In genomic region chr2:48895186-48895585, GRCm38 (mm10) we compare ENCODE assay signal across 22 mouse cellular contexts. TPM values are rescaled to one million over a fixed set of nuclear protein-coding genes. Genes with fewer than 3 reads are reported as not detected.
DNase-seq lines count a peak whose midpoint lies in the region; ATAC-seq and TF ChIP-seq lines count a peak whose summit lies in the region.
"Had no signal": no experiment of that assay in that cellular context is flagged by ENCODE, and none has a peak within 500 bp of the region (broad histone marks: within the 10 kb centered on the region; RNA-seq: fewer than 3 reads in every experiment).

No protein-coding gene starts in this region.

- no peak for TF ChIP-seq POLR2A in CH12.LX (IDR thresholded peaks at IDR 0.05; ENCODE audit: low read depth, low read length)

- dilution Hi-C loops in CH12.LX (cut with MboI; ENCODE audit: extremely low pct_ligation_motif_present, extremely low pct_unique_long_range_greater_than_20kb, low sequenced_read_pairs): no loop called here

- in situ Hi-C loops in CH12.LX (cut with MboI; ENCODE audit: low pct_ligation_motif_present, low pct_unique_long_range_greater_than_20kb, low sequenced_read_pairs) (loop anchor here (25.0 kb wide), 2 partner anchors 883 to 1408 kb away; no protein-coding TSS in a partner anchor), ES-E14 (cut with MboI; ENCODE audit: low sequenced_read_pairs in 2 of 2, unreplicated experiment in 2 of 2) (loop anchor here (25.0 kb wide), 3 partner anchors 1108 to 1408 kb away; no protein-coding TSS in a partner anchor)

- H3K9ac ChIP-seq in hindbrain, embryonic 15.5 days: no peak overlapping the region
- no peak overlapping the region for H3K9ac ChIP-seq in hindbrain, postnatal 0 days (replicated peaks; ENCODE audit: low read length)
- H3K9ac ChIP-seq in CH12.LX (ENCODE audit: insufficient read depth, low read depth) (no peak overlapping the region), ES-E14 (ENCODE audit: insufficient read depth, low read depth, low read length, poor library complexity, severe bottlenecking) (no peak overlapping the region)
- H3K9ac ChIP-seq: embryonic facial prominence, embryonic 13.5 days; embryonic facial prominence, embryonic 15.5 days; forebrain, embryonic 13.5 days had no signal

- no peaks in the 10 kb centered on the region for H3K9me3 ChIP-seq in hindbrain, embryonic 15.5 days
- no peaks in the 10 kb centered on the region for H3K9me3 ChIP-seq in hindbrain, postnatal 0 days (ENCODE audit: low read length)
- H3K9me3 ChIP-seq in CH12.LX (replicated peaks; ENCODE audit: low read length): no peaks in the 10 kb centered on the region
- no peaks in the 10 kb centered on the region for H3K9me3 ChIP-seq in ES-E14 (ENCODE audit: control insufficient read depth, insufficient read depth, low read depth, low read length)
- H3K9me3 ChIP-seq: embryonic facial prominence, embryonic 13.5 days; embryonic facial prominence, embryonic 15.5 days; forebrain, embryonic 13.5 days had no signal

- H3K36me3 ChIP-seq in hindbrain, embryonic 15.5 days: peaks cover 35% of the 10 kb centered on the region
- no peaks in the 10 kb centered on the region for H3K36me3 ChIP-seq in hindbrain, postnatal 0 days (ENCODE audit: insufficient read depth, low read length)
- H3K36me3 ChIP-seq in CH12.LX (replicated peaks in 1 of 2; ENCODE audit: control insufficient read depth in 1 of 2, insufficient read depth in 1 of 2, low read length in 1 of 2): peaks cover 6 to 28% of the 10 kb centered on the region in 2 experiments
- H3K36me3 ChIP-seq in ES-E14 (ENCODE audit: control insufficient read depth, insufficient read depth, low read length, poor library complexity, severe bottlenecking): no peaks in the 10 kb centered on the region; the same call in 1 of the 2 replicates

- no peak for TF ChIP-seq RAD21 in CH12.LX (IDR thresholded peaks at IDR 0.05; ENCODE audit: low read depth, low read length)

- no peak for TF ChIP-seq EP300 in CH12.LX (IDR thresholded peaks at IDR 0.05; ENCODE audit: low read length)

- TF ChIP-seq CTCF in hindbrain, postnatal 0 days (IDR thresholded peaks at IDR 0.05; ENCODE audit: low read depth): no peak
- no peak for TF ChIP-seq CTCF in CH12.LX (conservative IDR thresholded peaks at IDR 0.05 in 1 of 2, IDR thresholded peaks at IDR 0.05 in 1 of 2; ENCODE audit: low read depth in 2 of 2, low read length in 2 of 2)

- 94% methylated on average over 3 of the region's 3 CpGs for whole genome bisulfite sequencing in hindbrain, embryonic 15.5 days
- WGBS in hindbrain, postnatal 0 days: 92% methylated on average over 3 of the region's 3 CpGs

- DNase-seq in hindbrain, postnatal 0 days (ENCODE audit: low spot score): no peak
- DNase-seq in CH12.LX (ENCODE audit: extremely low read depth) (no peak), ES-E14 (ENCODE audit: low read depth, low spot score) (no peak)
- no peak for DNase-seq in layer of hippocampus, postnatal 10 days (ENCODE audit: low spot score in 2 of 2)
- no peak for DNase-seq in cerebellum, adult 9-11 months
- DNase-seq: adrenal gland, adult 8-10 months; adrenal gland, postnatal 14 days; adrenal gland, postnatal 36 days; cerebellum, adult 11-12 months; cerebellum, adult 2 months; cerebellum, adult 9-10 months; cerebellum, postnatal 14 days; cerebellum, postnatal 36 days; embryo, embryonic 11 days had no signal

- no peaks in the 10 kb centered on the region for H3K79me2 ChIP-seq in CH12.LX (replicated peaks; ENCODE audit: control insufficient read depth, extremely low read depth, insufficient read depth, poor library complexity, severe bottlenecking)

- no peak overlapping the region for H3K4me3 ChIP-seq in hindbrain, embryonic 15.5 days
- no peak overlapping the region for H3K4me3 ChIP-seq in hindbrain, postnatal 0 days (ENCODE audit: low read length)
- H3K4me3 ChIP-seq in CH12.LX (replicated peaks in 1 of 3; ENCODE audit: low read depth in 2 of 3, low read length in 2 of 3, poor library complexity in 1 of 3) (no peak overlapping the region), ES-E14 (ENCODE audit: insufficient read depth in 1 of 2, low read depth in 1 of 2, low read length in 2 of 2, poor library complexity in 1 of 2, severe bottlenecking in 1 of 2) (no peak overlapping the region)
- H3K4me3 ChIP-seq: embryonic facial prominence, embryonic 13.5 days; embryonic facial prominence, embryonic 15.5 days; erythroblast, embryonic 14.5 days; forebrain, embryonic 13.5 days had no signal

- peak; percentile 24; the same call in 1 of the 2 replicates for ATAC-seq in hindbrain, embryonic 15.5 days (ENCODE audit: low FRiP score, low read depth)
- ATAC-seq in hindbrain, postnatal 0 days: no peak
- ATAC-seq: activated CD4-positive, CD25-positive, alpha-beta regulatory T cell, adult 4 months; forebrain, embryonic 13.5 days; forebrain, embryonic 16.5 days; Patski had no signal

- no peak overlapping the region for H3K4me2 ChIP-seq in hindbrain, embryonic 15.5 days
- H3K4me2 ChIP-seq in hindbrain, postnatal 0 days (ENCODE audit: low read depth, low read length): no peak overlapping the region
- H3K4me2 ChIP-seq in CH12.LX (ENCODE audit: insufficient read depth, low read depth, poor library complexity, severe bottlenecking): no peak overlapping the region
- H3K4me2 ChIP-seq: embryonic facial prominence, embryonic 13.5 days; embryonic facial prominence, embryonic 15.5 days; forebrain, embryonic 13.5 days had no signal

- H3K27ac ChIP-seq in hindbrain, embryonic 15.5 days (replicated peaks): no peak overlapping the region
- no peak overlapping the region for H3K27ac ChIP-seq in hindbrain, postnatal 0 days
- no peak overlapping the region for H3K27ac ChIP-seq in CH12.LX (ENCODE audit: insufficient read depth, low read depth)
- no peak overlapping the region for H3K27ac ChIP-seq in ES-E14 (ENCODE audit: insufficient read depth, low read depth, low read length, poor library complexity, severe bottlenecking)
- H3K27ac ChIP-seq: embryonic facial prominence, embryonic 13.5 days; embryonic facial prominence, embryonic 15.5 days; forebrain, embryonic 13.5 days had no signal

- no peaks in the 10 kb centered on the region for H3K4me1 ChIP-seq in hindbrain, embryonic 15.5 days (replicated peaks)
- H3K4me1 ChIP-seq in hindbrain, postnatal 0 days (ENCODE audit: insufficient read depth, low read length): no peaks in the 10 kb centered on the region
- H3K4me1 ChIP-seq in CH12.LX (ENCODE audit: control insufficient read depth in 1 of 2, insufficient read depth in 2 of 2) (no peaks in the 10 kb centered on the region), ES-E14 (ENCODE audit: control insufficient read depth in 2 of 2, insufficient read depth in 2 of 2, low read length in 2 of 2, poor library complexity in 1 of 2) (no peaks in the 10 kb centered on the region)
- H3K4me1 ChIP-seq: embryonic facial prominence, embryonic 13.5 days; embryonic facial prominence, embryonic 15.5 days; forebrain, embryonic 13.5 days had no signal

- no peaks in the 10 kb centered on the region for H3K27me3 ChIP-seq in hindbrain, embryonic 15.5 days
- H3K27me3 ChIP-seq in hindbrain, postnatal 0 days (ENCODE audit: insufficient read depth, low read length): no peaks in the 10 kb centered on the region
- no peaks in the 10 kb centered on the region for H3K27me3 ChIP-seq in CH12.LX (replicated peaks)
- H3K27me3 ChIP-seq: embryonic facial prominence, embryonic 13.5 days; embryonic facial prominence, embryonic 15.5 days; forebrain, embryonic 13.5 days; Patski had no signal

TF ChIP-seq in CH12.LX, 34 proteins besides CTCF, POLR2A, EP300 and RAD21:
- TF ChIP-seq POLR2AphosphoS2 (IDR thresholded peaks at IDR 0.05; ENCODE audit: low read depth, low read length): no peak
- peak; percentile 91 for TF ChIP-seq MAFK (IDR thresholded peaks at IDR 0.05; ENCODE audit: insufficient replicate concordance, low read length)

TF ChIP-seq in ES-E14, 5 proteins besides CTCF, POLR2A, EP300 and RAD21:
- TF ChIP-seq ZC3H11A (IDR thresholded peaks at IDR 0.05; ENCODE audit: borderline replicate concordance, low read depth, low read length) (no peak), CHD2 (IDR thresholded peaks at IDR 0.05; ENCODE audit: low read depth, low read length) (no peak), HCFC1 (IDR thresholded peaks at IDR 0.05; ENCODE audit: borderline replicate concordance, insufficient read depth, low read length) (no peak), MAFK (IDR thresholded peaks at IDR 0.05; ENCODE audit: insufficient read depth, low read depth, low read length) (peak; percentile 85), ZNF384 (IDR thresholded peaks at IDR 0.05; ENCODE audit: low read depth, low read length) (no peak)

RNA-seq across cellular contexts. Expression of gene Mbd5, which starts 54.1 kb away (rescaled TPM):
- 35.2 and 36.5 TPM in 2 replicates for polyA plus RNA-seq in hindbrain, embryonic 15.5 days (2015; fragmentation: Nextera tagmentation; extraction: Ambion mirVana)
- 24.0 and 41.9 TPM in 2 replicates for total RNA-seq in hindbrain, postnatal 0 days (2014; rRNA removed)
- 16.3 and 19.3 TPM in 2 replicates for polyA plus RNA-seq in hindbrain, postnatal 0 days (2015; fragmentation: Nextera tagmentation; extraction: Ambion mirVana)
- total RNA-seq in CH12.LX (2012; rRNA removed): 5.3 and 6.3 TPM in 2 replicates
- total RNA-seq in CH12.LX (2014; rRNA removed): 2.8 and 4.6 TPM in 2 replicates
- 5.6 and 5.8 TPM in 2 replicates for polyA plus RNA-seq in CH12.LX (2012; ENCODE audit: insufficient read length, low read depth)
- 12.0 and 12.3 TPM in 2 replicates for total RNA-seq in ES-E14 (2012; rRNA removed)
- 100 to 1,000 TPM in 1 of 2 experiments, 10 to 100 TPM in 1; 96.6 to 100 TPM for total RNA-seq in layer of hippocampus, postnatal 10 days (2021)

RNA-seq across cellular contexts. Expression of gene Orc4, which starts 54.9 kb away (rescaled TPM):
- 83.6 and 85.5 TPM in 2 replicates for polyA plus RNA-seq in hindbrain, embryonic 15.5 days (2015; fragmentation: Nextera tagmentation; extraction: Ambion mirVana)
- 86.8 and 91.0 TPM in 2 replicates for total RNA-seq in hindbrain, postnatal 0 days (2014; rRNA removed)
- 69.7 and 71.8 TPM in 2 replicates for polyA plus RNA-seq in hindbrain, postnatal 0 days (2015; fragmentation: Nextera tagmentation; extraction: Ambion mirVana)
- total RNA-seq in CH12.LX (2012; rRNA removed): 42.5 and 56.1 TPM in 2 replicates
- total RNA-seq in CH12.LX (2014; rRNA removed): 180 and 233 TPM in 2 replicates
- polyA plus RNA-seq in CH12.LX (2012; ENCODE audit: insufficient read length, low read depth): 80.4 and 91.7 TPM in 2 replicates
- 45.8 and 55.9 TPM in 2 replicates for total RNA-seq in ES-E14 (2012; rRNA removed)
- 10 to 100 TPM; 62.0 to 79.2 TPM for total RNA-seq in layer of hippocampus, postnatal 10 days (2021)
